Mouse (Mus musculus) lung, adult 18-20 months (tissue): ENCODE data around the gene Zfp846.

Experiments used
- DNase-seq, 2 experiments: peaks; one replicate each; pipeline ENCODE4 v3.0.0; 2022; ENCODE audit warnings: mixed read lengths in 2 of 2

Gene Zfp846

DNA sequence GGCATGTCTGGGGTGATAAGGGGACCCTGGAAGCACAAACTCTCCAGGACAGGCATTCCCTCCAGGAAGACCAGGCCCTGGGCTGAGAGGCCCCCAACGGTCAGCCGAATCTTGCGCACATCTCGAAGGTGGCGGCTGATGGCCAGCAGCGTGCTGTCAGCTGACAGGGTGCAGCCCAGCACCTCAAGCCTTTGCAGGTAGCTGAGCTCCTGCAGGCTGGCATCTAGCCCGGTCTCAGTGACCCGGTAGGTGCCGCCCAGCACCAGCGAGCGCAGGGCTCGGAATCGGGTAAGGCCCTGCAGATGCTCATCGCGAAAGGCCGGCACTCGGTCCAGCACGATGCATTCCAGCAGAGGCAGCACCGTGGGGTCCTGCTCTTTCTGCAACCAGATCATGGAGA, 57.5 kb downstream of the Zfp846 start:
- no peak for DNase-seq

DNA sequence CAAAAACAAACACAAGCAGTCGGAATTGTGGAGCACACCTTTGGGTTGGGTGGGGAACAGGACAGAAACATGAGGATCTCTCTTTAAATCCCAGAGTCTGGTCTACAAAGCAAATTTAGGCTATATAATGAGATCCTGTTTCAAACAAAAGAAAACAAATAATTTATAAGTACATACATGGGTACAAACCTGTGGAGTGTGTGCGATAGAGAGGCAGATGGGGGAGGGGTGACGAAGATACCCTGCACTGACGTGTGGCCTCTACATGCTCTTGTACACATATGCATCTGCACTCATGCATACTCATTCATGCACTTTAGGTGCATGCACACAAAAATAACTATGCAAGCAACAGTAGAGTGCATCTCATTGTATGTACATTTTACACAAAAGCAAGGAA, 58.4 kb downstream of the Zfp846 start:
- DNase-seq, result no peak

DNA sequence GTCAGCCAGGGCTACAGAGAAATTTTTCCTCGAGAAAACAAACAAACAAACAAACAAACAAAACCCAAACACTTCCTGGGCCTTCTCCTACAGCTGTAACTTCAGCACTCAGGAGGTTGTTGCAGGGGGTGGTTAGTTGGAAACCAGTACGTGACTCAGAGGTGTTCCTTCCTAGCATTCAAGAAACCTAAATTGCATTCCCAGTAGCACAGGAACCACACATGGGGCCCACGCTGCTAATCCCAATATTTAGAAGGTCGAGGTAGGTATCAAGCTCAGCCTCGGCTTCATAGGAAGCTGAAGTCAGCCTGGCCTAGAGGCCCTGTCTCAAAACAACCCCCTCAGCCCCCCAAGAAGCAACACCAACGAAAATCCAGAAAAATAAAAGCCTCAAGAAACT, 60.4 kb downstream of the Zfp846 start:
- DNase-seq, result no peak

DNA sequence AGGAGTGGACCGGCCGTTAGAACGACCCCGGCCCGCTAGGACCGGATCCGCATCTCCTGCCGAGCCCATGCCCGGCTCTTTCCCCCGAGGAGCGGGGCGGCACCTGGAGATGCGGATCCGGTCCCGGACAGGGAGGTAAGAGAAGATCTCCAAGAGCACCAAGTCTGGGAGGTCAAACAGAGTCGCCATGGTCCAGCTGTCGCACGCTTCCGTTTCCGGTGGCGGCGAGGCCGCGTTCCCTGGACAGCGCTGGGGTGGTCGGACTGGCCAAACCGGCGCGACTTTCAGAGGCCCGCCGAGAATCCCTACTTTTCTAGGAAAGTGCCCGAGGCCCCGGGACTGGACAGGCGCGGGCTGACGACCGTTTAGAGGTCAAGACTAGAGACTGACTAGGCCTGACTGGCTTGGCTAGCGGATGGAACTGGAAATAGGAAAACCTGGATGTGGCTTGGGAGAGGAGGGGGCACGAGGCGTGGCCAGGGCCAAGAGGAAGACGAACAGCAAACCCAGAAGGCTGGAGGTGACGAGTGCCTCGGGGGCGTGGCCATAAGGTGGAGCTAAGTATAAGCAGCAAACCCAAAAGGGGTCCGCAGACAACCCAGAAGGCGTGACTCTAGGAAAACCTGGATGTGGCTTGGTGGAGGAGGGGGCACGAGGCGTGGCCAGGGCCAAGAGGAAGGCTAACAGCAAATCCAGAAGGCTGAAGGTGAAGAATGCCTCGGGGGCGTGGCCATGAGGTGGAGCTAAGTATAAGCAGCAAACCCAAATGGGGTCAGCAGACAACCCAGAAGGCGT, 61.2 kb downstream of the Zfp846 start, which contains the start of gene Ubl5:
Gene Ubl5 (plus strand): TSS at position 778 of the 795 bp plus-strand sequence.
- DNase-seq, result peak; percentile 47 to 63

GRCm38 (mm10) chr9:20642896-20643466, 61.9 kb downstream of the Zfp846 start:
- DNase-seq, result peak; percentile 90 to 93

GRCm38 (mm10) chr9:20643781-20644180, 62.7 kb downstream of the Zfp846 start:
- DNase-seq, result no peak

DNA sequence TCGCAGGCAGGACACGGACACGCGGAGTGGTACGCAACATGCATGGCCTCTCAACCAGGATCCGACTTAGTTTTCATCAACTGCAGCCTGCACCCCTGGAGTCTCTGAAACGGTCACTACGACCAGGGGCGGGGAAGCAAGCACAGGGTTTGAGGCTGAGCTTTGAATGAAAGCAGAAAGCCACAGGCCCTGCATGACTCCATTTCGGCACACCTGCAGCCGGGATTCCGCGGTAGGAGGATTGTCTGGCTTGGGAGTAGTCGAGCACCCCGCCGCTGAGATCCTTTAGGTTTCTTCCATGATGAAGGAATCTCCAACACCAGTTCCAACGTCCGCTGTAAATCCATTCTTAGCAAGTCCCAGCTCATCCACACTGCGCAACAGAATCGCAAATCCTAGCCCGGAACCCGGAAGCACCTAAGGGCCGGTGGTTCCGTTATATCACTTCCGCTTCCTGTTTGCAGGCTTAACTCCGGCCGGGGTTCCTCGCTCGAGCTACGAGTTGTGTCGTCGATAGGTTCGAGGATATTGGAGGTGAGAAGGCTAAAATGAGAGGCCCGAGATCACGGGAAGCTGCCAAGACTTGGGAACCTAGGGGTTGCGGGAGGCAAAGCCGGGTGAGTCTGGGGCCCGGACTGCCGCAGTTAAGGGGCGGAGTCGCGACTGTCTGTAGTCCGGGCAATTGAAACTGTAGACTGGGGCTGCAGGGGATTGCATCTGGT, 63.4 kb downstream of the Zfp846 start, which contains the start of gene Fbxl12:
Gene Fbxl12 (minus strand): TSS at position 408 of the 722 bp plus-strand sequence.
- peak; percentile 79 to 82 for DNase-seq

DNA sequence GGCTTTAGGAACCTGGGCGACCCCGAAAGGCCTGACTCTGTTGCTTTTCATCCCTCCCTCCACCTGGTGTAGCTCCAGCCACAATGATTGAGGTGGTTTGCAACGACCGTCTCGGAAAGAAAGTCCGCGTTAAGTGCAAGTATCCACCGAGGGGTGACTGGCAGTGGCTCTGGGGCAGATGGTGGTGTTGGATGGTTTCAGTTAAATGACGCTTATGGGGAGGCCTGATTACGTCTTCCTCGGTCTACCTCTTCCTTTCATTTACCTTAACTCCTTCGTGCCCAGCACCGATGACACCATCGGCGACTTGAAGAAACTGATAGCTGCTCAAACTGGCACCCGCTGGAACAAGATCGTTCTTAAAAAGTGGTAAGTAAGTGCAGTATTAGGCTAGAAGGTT, 64.0 kb downstream of the Zfp846 start:
- no peak for DNase-seq

DNA sequence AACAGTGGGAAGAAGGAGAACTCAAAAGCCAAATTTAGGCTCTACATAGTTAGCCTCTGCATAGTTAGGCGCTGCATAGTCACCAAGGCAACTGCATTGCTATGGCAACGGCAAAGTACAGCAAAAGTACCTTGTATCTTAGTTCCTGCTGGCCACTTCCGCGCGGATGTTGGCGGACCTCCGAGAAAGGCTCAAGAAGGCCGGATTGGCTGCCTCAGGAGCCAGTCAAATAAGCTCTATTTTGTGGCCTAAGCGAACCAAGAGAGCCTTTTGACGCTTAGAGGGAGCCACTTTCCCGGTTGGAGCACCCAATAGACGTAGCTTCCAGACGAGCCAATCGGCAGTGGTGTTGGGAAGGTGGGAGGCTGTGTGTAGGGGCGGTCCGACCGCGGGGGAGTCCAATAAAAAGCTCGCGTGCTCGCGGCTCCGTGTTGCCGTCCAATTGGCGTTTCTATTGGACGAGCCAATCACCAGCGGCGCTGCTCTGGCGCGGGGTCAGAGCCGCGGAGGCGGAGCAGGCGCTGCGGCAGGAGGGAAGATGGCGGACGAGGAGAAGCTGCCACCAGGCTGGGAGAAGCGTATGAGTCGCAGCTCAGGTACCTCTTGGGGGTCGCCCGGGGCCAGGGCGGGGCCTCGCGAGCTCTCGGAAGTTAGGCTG, 70.6 kb downstream of the Zfp846 start, which contains the start of gene Pin1:
Gene Pin1 (plus strand): TSS at position 494 of the 658 bp plus-strand sequence.
- DNase-seq, result peak; percentile 99

DNA sequence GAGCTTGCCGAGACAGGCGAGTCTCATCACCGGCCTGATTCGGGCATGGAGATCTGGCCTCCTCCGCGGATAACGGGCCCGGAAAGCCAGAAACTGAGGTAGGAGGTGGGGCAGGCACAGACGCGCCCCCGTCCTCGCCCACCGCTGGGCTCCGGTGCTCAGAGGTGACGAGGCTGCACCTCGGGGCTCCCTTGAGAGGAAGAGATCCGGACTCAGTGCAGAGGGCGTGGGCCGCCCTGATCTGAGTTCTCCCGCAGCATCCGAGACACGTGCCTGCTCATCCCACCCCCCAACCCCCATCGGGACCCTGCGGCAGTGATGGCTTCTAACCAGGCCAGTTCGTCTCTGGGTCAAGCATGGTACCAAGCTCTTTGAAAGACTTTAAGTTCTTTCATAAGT, 71.2 kb downstream of the Zfp846 start:
- DNase-seq, result no peak

DNA sequence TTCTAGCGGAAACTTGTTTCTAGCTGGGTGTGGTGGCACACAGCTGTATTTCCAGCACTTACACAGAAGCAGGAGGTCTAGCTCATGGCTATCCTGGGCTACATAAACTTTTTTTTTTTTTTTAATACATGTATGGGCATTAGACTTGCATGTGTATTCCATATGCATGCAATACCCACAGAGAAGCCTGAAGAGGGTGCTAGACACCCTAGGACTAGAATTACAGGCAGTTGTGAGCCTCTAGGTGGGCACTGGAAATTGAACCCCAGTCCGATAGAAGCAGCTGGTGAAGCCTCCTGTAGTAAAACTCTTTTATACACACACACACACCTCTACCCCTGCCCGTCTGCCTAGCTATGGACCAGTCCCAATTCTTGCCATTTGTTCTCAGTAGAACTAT, 72.8 kb downstream of the Zfp846 start:
- no peak for DNase-seq
